Mouse (Mus musculus) lung, embryonic 16.5 days (tissue): Measurements from ENCODE around the gene Prkn. TPM values are rescaled to one million over a fixed set of nuclear protein-coding genes. Genes with fewer than 3 reads are reported as not detected.

Source experiments
- ATAC-seq: fragments of 200-750 bp; cut with Nextera tagmentation; 2 replicates; pipeline ENCODE4 v1.8.0; 2017; ENCODE audit warnings: low read depth, mild to moderate bottlenecking, moderate library complexity
- H3K27ac ChIP-seq: fragments of 300-500 bp; sonication (generic); 2 replicates; pipeline ENCODE4 v1.5.1; 2014; ENCODE audit warnings: mild to moderate bottlenecking, control low read depth, low read length
- H3K27me3 ChIP-seq: fragments of 300-500 bp; sonication (generic); 2 replicates; pipeline ENCODE4 v1.6.1; 2014; ENCODE audit warnings: low read depth, low read length, mixed read lengths; ENCODE audit not compliant: control insufficient read depth, insufficient read depth
- H3K36me3 ChIP-seq: fragments of 300-500 bp; sonication (generic); 2 replicates; pipeline ENCODE4 v1.6.1; 2014; ENCODE audit warnings: low read length; ENCODE audit not compliant: control insufficient read depth, insufficient read depth
- H3K4me1 ChIP-seq: fragments of 300-500 bp; sonication (generic); replicated peaks from 2 replicates; pipeline ENCODE4 v1.6.1; 2014; ENCODE audit warnings: low read length, mixed read lengths; ENCODE audit not compliant: control insufficient read depth, insufficient read depth
- H3K4me2 ChIP-seq: fragments of 300-500 bp; sonication (generic); 2 replicates; pipeline ENCODE4 v1.6.1; 2014; ENCODE audit warnings: low read depth, low read length, control low read depth
- H3K4me3 ChIP-seq: fragments of 300-500 bp; sonication (generic); 2 replicates; pipeline ENCODE4 v1.5.1; 2014; ENCODE audit warnings: mild to moderate bottlenecking, low read length, control low read depth
- H3K9ac ChIP-seq: fragments of 300-500 bp; sonication (generic); 2 replicates; pipeline ENCODE4 v1.6.1; 2014; ENCODE audit warnings: low read length, control low read depth
- H3K9me3 ChIP-seq: fragments of 300-500 bp; sonication (generic); 2 replicates; pipeline ENCODE4 v1.6.1; 2016; ENCODE audit warnings: low read length; ENCODE audit not compliant: control insufficient read depth
- WGBS: fragments of 180-500 bp; shearing (Covaris S2); extraction: QIAGEN DNeasy Blood & Tissue Kit; methylation state at CpG from one replicate; pipeline ENCODE4 v1.1.7; 2014; 5-methylcytosine and 5-hydroxymethylcytosine counted together
- polyA plus RNA-seq: library from polyadenylated mRNA; unstranded; fragments of >200 nt; fragmentation: Nextera tagmentation; extraction: Ambion mirVana; gene quantifications from 2 replicates; pipeline ENCODE4 v1.2.1, GENCODE M21; 2015

Prkn gene
- polyA plus RNA-seq, 1 experiment from 2014 or later = 1.8 TPM

GRCm38 (mm10) chr17:11620770-11621169, 780.6 kb downstream of the Prkn start:
- Histone ChIP-seq H3K27ac (no peak overlapping the region), H3K4me2 (no peak overlapping the region), H3K9ac (no peak overlapping the region), H3K36me3 (no peaks in the 10 kb centered on the region), H3K9me3 (no peaks in the 10 kb centered on the region), H3K4me3 (no peak overlapping the region), H3K27me3 (no peaks in the 10 kb centered on the region), H3K4me1 (peaks cover 2% of the 10 kb centered on the region; the same call in 1 of the 2 replicates)
- WGBS = 54% methylated on average over 3 of the region's 3 CpGs
- ATAC-seq = no peak

DNA sequence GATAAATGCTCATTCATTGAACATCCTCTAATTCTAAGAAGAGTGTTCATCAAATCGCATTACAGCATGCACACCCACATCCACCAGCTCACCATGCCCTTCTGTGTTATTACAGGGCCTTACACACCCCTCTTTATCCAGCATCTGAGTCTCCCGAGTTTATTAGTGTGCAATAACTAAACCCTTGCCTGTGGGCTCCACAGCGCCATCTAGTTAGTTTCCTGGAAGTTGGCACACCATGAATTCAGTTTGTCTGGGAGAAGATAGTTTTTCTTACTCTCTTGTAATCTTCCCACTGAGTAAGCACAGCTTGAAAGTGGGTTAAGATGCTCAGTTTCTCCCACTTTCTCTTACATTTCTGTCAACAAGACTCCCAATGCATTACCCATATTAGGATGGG, 781.3 kb downstream of the Prkn start:
- H3K9ac ChIP-seq = no peak overlapping the region
- H3K27me3 ChIP-seq = no peaks in the 10 kb centered on the region
- peaks cover 2% of the 10 kb centered on the region; the same call in 1 of the 2 replicates for H3K4me1 ChIP-seq
- ATAC-seq = no peak
- H3K27ac ChIP-seq = no peak overlapping the region
- no peak overlapping the region for H3K4me3 ChIP-seq
- no peak overlapping the region for H3K4me2 ChIP-seq
- no peaks in the 10 kb centered on the region for H3K36me3 ChIP-seq
- H3K9me3 ChIP-seq = no peaks in the 10 kb centered on the region
- 58% methylated on average over 3 of the region's 3 CpGs for WGBS

DNA sequence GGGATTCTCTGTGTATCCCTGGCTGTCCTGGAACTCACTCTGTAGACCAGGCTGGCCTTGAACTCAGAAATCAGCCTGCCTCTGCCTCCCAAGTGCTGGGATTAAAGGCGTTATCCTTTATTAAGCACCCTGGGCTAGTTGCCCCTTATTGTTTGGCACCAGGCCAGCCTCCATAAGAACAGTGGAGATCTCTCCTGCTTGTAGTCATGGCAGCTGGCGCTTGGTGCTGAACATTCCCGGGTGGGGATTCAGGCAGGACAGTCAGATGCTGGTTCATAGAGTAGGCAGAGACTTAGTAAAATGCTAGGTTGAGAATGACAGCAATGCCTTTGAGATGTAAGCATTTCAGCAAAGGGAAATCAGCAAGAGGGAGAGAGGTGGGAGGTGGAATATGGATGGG, 786.1 kb downstream of the Prkn start:
- Histone ChIP-seq H3K36me3 (no peaks in the 10 kb centered on the region), H3K4me2 (no peak overlapping the region), H3K9ac (no peak overlapping the region), H3K27ac (no peak overlapping the region), H3K27me3 (no peaks in the 10 kb centered on the region), H3K4me3 (no peak overlapping the region), H3K4me1 (no peaks in the 10 kb centered on the region), H3K9me3 (no peaks in the 10 kb centered on the region)
- WGBS = 79% methylated on average over 3 of the region's 3 CpGs
- ATAC-seq = no peak

GRCm38 (mm10) chr17:11635121-11635520, 794.9 kb downstream of the Prkn start:
- WGBS = 87% methylated on average over 11 of the region's 11 CpGs
- Histone ChIP-seq H3K9ac (no peak overlapping the region), H3K4me3 (no peak overlapping the region), H3K27ac (no peak overlapping the region), H3K4me2 (no peak overlapping the region), H3K9me3 (no peaks in the 10 kb centered on the region), H3K36me3 (no peaks in the 10 kb centered on the region), H3K27me3 (no peaks in the 10 kb centered on the region), H3K4me1 (no peaks in the 10 kb centered on the region)
- no peak for ATAC-seq

DNA sequence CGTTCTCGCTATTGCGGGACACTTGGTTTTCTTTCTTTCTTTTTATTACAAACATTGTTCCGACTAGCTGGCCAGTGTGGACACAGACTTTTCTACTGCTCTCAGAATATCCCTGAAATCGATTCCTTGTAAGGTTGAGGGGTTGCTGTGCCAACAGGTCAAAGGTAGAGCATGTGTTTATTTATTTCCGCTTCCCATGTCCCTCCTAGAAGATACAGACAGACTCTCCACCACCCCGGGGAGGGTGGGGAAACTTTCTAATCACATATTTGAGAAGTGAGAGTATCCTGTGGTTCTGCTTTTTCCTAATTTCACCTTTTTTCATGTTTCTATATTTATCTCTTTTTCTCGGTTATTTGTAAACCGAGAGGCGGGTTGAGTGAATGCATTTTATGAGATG, 797.5 kb downstream of the Prkn start:
- 56% methylated on average over 10 of the region's 10 CpGs for WGBS
- H3K4me3 ChIP-seq = no peak overlapping the region
- H3K4me1 ChIP-seq = no peaks in the 10 kb centered on the region
- ATAC-seq = no peak
- H3K27me3 ChIP-seq = no peaks in the 10 kb centered on the region
- no peaks in the 10 kb centered on the region for H3K36me3 ChIP-seq
- no peak overlapping the region for H3K27ac ChIP-seq
- no peak overlapping the region for H3K4me2 ChIP-seq
- H3K9me3 ChIP-seq = no peaks in the 10 kb centered on the region
- no peak overlapping the region for H3K9ac ChIP-seq

- H3K4me1 ChIP-seq = no peaks in the 10 kb centered on the region
- ATAC-seq = no peak
- no peak overlapping the region for H3K27ac ChIP-seq
- H3K9me3 ChIP-seq = no peaks in the 10 kb centered on the region
- WGBS = 78% methylated on average over 6 of the region's 6 CpGs
- H3K36me3 ChIP-seq = no peaks in the 10 kb centered on the region
- no peak overlapping the region for H3K4me2 ChIP-seq
- no peak overlapping the region for H3K9ac ChIP-seq
- H3K4me3 ChIP-seq = no peak overlapping the region
- no peaks in the 10 kb centered on the region for H3K27me3 ChIP-seq
These were observed 798.3 kb downstream of the Prkn start for GRCm38 (mm10) chr17:11638451-11638850.

DNA sequence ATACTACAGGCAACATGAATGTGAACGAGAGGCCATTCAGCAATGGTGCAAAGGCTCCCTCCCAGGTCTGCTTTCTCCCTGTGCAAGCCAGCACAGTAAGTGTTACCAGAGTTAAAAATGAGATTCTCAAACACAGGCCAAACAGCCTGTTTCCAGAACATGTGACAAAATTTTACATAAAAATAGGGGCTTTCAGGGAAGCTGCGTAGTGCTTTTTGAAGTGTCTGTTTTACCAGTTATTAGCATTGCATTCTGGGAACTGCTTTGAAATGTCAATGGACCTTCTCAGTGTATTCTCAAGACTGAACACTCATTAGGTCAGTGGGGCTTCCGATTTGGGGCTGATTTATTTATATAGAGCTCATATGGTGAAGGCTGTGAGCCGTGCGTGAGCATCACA, 799.6 kb downstream of the Prkn start:
- Histone ChIP-seq H3K9me3 (no peaks in the 10 kb centered on the region), H3K27ac (no peak overlapping the region), H3K9ac (no peak overlapping the region), H3K27me3 (no peaks in the 10 kb centered on the region), H3K36me3 (no peaks in the 10 kb centered on the region), H3K4me1 (no peaks in the 10 kb centered on the region), H3K4me3 (no peak overlapping the region), H3K4me2 (no peak overlapping the region)
- 70% methylated on average over 5 of the region's 5 CpGs for WGBS
- ATAC-seq = no peak

DNA sequence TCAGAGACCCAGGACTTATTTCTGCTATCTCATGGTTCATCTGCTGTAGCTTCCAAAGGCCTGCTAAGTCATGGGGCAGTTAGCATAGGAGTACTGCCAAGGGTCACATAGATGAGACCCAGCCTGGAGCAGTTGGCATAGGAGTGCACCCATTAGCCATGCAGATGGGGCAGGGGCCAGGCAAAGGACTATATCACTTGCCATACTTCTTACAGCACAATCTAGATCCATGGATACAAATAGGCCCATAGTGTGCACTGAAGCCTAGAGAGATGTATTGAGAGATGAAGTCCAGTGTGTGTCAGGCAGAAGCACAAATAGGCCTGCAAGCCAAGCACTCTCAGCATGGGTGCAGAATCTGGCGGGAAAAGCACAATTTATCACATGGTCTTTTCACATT, 802.1 kb downstream of the Prkn start:
- Histone ChIP-seq H3K36me3 (no peaks in the 10 kb centered on the region), H3K4me3 (no peak overlapping the region), H3K9me3 (no peaks in the 10 kb centered on the region), H3K27me3 (no peaks in the 10 kb centered on the region), H3K9ac (no peak overlapping the region), H3K4me1 (no peaks in the 10 kb centered on the region), H3K27ac (no peak overlapping the region), H3K4me2 (no peak overlapping the region)
- 68% methylated on average over 1 of the region's 1 CpGs for WGBS
- ATAC-seq = no peak

DNA sequence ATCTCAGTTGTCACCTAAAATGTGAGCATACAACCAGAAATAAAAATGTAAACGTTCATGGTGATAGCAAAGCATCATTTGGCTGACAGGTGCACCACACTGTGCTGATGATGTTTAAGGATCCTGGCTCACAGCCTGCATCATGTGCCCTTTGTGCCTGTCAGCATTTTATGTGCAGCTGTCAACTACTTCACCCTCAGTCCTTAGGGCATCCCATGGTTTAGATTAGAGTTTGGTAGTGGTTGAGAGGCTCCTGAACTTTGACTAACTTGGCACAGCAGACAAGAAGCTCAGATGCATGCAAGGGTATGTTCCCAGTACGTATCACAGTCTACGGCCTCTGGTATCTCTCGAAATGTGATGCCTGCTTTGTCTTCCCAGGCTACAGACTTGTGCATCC, 803.8 kb downstream of the Prkn start:
- H3K4me3 ChIP-seq = no peak overlapping the region
- H3K9me3 ChIP-seq = no peaks in the 10 kb centered on the region
- no peaks in the 10 kb centered on the region for H3K36me3 ChIP-seq
- H3K4me2 ChIP-seq = no peak overlapping the region
- H3K9ac ChIP-seq = no peak overlapping the region
- no peak for ATAC-seq
- no peak overlapping the region for H3K27ac ChIP-seq
- 72% methylated on average over 4 of the region's 4 CpGs for WGBS
- no peaks in the 10 kb centered on the region for H3K27me3 ChIP-seq
- no peaks in the 10 kb centered on the region for H3K4me1 ChIP-seq

DNA sequence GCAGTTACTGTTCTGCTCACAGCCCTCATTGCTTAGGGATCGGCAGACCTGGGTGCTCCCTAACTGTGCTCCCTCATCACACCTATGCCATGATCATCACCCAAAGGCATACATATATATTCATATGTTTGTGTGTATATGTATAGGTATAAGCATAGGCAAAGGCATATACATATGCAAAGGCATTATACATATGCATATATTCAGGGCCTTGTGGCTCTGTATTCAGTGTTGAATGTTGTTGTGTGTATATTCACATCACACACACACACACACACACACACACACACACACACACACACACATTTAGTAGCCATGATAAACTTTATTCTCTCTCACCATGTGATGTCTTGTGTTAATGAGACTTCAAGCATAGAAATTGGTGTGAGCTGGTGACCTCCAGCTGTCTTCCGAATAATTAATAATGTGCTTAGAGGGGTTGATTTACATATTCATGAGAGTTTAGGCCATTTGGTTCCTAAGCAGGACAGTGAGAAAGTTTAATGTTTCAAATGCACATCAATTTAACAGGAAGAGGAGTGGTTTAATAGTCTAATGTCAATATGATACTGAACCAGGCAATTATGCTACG, 804.8 kb downstream of the Prkn start:
- WGBS = 80% methylated on average over 3 of the region's 3 CpGs
- H3K4me1 ChIP-seq = no peaks in the 10 kb centered on the region
- no peak overlapping the region for H3K4me3 ChIP-seq
- H3K4me2 ChIP-seq = no peak overlapping the region
- no peaks in the 10 kb centered on the region for H3K9me3 ChIP-seq
- H3K9ac ChIP-seq = no peak overlapping the region
- no peak overlapping the region for H3K27ac ChIP-seq
- H3K36me3 ChIP-seq = no peaks in the 10 kb centered on the region
- ATAC-seq = no peak
- H3K27me3 ChIP-seq = no peaks in the 10 kb centered on the region
